Comparison of ENCODE assay signal across 11 mouse cellular contexts in the genomic region with DNA sequence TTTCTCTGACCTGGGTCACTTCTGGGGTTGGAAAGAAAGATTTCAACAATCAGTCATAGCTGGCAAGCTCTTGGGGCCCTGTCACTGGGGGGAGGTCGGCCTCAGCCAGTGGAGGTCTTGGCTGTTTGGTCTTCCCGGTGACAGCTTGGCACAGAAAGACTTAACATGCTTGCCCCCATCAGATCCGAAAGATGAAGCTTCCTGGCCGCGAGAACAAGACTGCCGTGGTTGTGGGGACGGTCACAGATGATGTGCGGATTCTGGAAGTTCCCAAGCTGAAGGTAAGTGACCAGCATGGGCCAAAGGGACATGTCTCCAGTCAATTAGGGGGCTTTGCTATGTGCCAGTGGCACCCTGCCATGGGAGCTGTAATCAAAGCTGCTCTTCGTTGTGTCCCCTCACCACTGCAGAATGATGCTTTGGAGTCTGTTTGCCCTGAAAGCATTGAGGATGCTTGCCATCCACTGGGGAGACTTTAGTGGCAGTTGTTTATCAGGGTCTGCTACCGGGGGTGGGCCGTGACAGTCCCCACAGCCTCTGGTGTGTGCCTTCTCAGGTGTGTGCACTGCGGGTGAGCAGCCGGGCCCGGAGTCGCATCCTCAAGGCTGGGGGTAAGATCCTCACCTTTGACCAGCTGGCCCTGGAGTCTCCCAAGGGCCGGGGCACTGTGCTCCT. TPM values are rescaled to one million over a fixed set of nuclear protein-coding genes. Genes with fewer than 3 reads are reported as not detected.
DNase-seq lines count a peak whose midpoint lies in the region; ATAC-seq and TF ChIP-seq lines count a peak whose summit lies in the region.
"Had no signal": no experiment of that assay in that cellular context is flagged by ENCODE, and none has a peak within 500 bp of the region (broad histone marks: within the 10 kb centered on the region; RNA-seq: fewer than 3 reads in every experiment).

No protein-coding gene starts in this region.

- peaks cover 61% of the 10 kb centered on the region for H3K36me3 ChIP-seq in heart, embryonic 13.5 days
- peaks cover 32% of the 10 kb centered on the region for H3K36me3 ChIP-seq in ES-Bruce4 (ENCODE audit: control insufficient read depth, insufficient read depth, low read length, poor library complexity, severe bottlenecking)
- H3K36me3 ChIP-seq in liver, embryonic 13.5 days, result peaks cover 60% of the 10 kb centered on the region

- peak overlapping the region; percentile 96 for H3K4me2 ChIP-seq in heart, embryonic 13.5 days
- H3K4me2 ChIP-seq in liver, embryonic 13.5 days, result peak overlapping the region; percentile 73

- intact Hi-C loops in heart, postnatal 14 days (cut with DNase I), result no loop called here

- TF ChIP-seq EP300 in ES-Bruce4 (IDR thresholded peaks at IDR 0.05; ENCODE audit: insufficient read depth, low read depth, low read length), result no peak

- ATAC-seq in heart, embryonic 13.5 days (ENCODE audit: extremely low read depth, insufficient number of reproducible peaks, low FRiP score, low TSS enrichment), result no peak
- ATAC-seq in liver, embryonic 13.5 days (ENCODE audit: low read depth), result no peak
- ATAC-seq in frontal cortex, adult (ENCODE audit: low TSS enrichment), result no peak

- H3K9me3 ChIP-seq in heart, embryonic 13.5 days, result no peaks in the 10 kb centered on the region
- H3K9me3 ChIP-seq in ES-Bruce4 (replicated peaks; ENCODE audit: control insufficient read depth, insufficient read depth, low read length, poor library complexity, severe bottlenecking), result no peaks in the 10 kb centered on the region
- no peaks in the 10 kb centered on the region for H3K9me3 ChIP-seq in liver, embryonic 13.5 days (replicated peaks)

- H3K27me3 ChIP-seq in heart, embryonic 13.5 days (replicated peaks), result no peaks in the 10 kb centered on the region
- no peaks in the 10 kb centered on the region for H3K27me3 ChIP-seq in ES-Bruce4 (ENCODE audit: control insufficient read depth, insufficient read depth, low read length, poor library complexity, severe bottlenecking)
- no peaks in the 10 kb centered on the region for H3K27me3 ChIP-seq in liver, embryonic 13.5 days

- WGBS in heart, embryonic 13.5 days, result 90% methylated on average over 16 of the region's 16 CpGs
- 81% methylated on average over 16 of the region's 16 CpGs for WGBS in liver, embryonic 13.5 days (ENCODE audit: insufficient replicate concordance)

- no peak for TF ChIP-seq POLR2A in ES-Bruce4 (IDR thresholded peaks at IDR 0.05; ENCODE audit: insufficient read depth, low read length)
- TF ChIP-seq POLR2A in embryonic fibroblast, embryonic 13.5 days (IDR thresholded peaks at IDR 0.05; ENCODE audit: low read depth, low read length), result no peak

- H3K27ac ChIP-seq in heart, embryonic 13.5 days (replicated peaks), result no peak overlapping the region
- no peak overlapping the region; the same call in 1 of the 2 replicates for H3K27ac ChIP-seq in ES-Bruce4 (ENCODE audit: insufficient read depth, low read length)
- H3K27ac ChIP-seq in embryonic fibroblast, embryonic 13.5 days (ENCODE audit: insufficient read depth, low read length), result no peak overlapping the region
- H3K27ac ChIP-seq in liver, embryonic 13.5 days, result peak overlapping the region; percentile 87
- no peak overlapping the region for H3K27ac ChIP-seq in layer of hippocampus, adult 2 months

- peak overlapping the region; percentile 97 for H3K4me3 ChIP-seq in heart, embryonic 13.5 days
- H3K4me3 ChIP-seq in ES-Bruce4 (ENCODE audit: low read depth, low read length), result peak overlapping the region; percentile 93
- H3K4me3 ChIP-seq in embryonic fibroblast, embryonic 13.5 days (ENCODE audit: insufficient read depth, low read length), result peak overlapping the region; percentile 90
- H3K4me3 ChIP-seq in liver, embryonic 13.5 days (replicated peaks), result peak overlapping the region; percentile 81
- no peak overlapping the region for H3K4me3 ChIP-seq in layer of hippocampus, adult 2 months

- peak overlapping the region; percentile 99 for H3K9ac ChIP-seq in heart, embryonic 13.5 days
- H3K9ac ChIP-seq in ES-Bruce4 (ENCODE audit: low read depth, poor library complexity, severe bottlenecking), result peak overlapping the region; percentile 90
- H3K9ac ChIP-seq in liver, embryonic 13.5 days, result peak overlapping the region; percentile 96

- no peak for TF ChIP-seq CTCF in ES-Bruce4 (IDR thresholded peaks at IDR 0.05; ENCODE audit: low read depth, low read length)
- no peak for TF ChIP-seq CTCF in embryonic fibroblast, embryonic 13.5 days (IDR thresholded peaks at IDR 0.05; ENCODE audit: borderline replicate concordance, insufficient read depth, low read length)
- no peak for TF ChIP-seq CTCF in layer of hippocampus, adult 2 months (conservative IDR thresholded peaks at IDR 0.05)

- DNase-seq in heart, postnatal 14 days, result no peak
- DNase-seq in liver, embryonic 13.5 days, result no peak
- no peak for DNase-seq in layer of hippocampus, adult 2 months (ENCODE audit: low spot score in 2 of 2)
- no peak for DNase-seq in thymus, postnatal 14 days
- DNase-seq: cerebellum, postnatal 25 days; heart, postnatal 36 days; lung, adult 2 months had no signal

- H3K4me1 ChIP-seq in heart, embryonic 13.5 days, result peaks cover 41% of the 10 kb centered on the region
- no peaks in the 10 kb centered on the region for H3K4me1 ChIP-seq in ES-Bruce4 (ENCODE audit: control insufficient read depth, insufficient read depth, low read length)
- 0 out of 2 replicates have a peak, but pooled peaks cover 3% of the 10 kb centered on the region for H3K4me1 ChIP-seq in embryonic fibroblast, embryonic 13.5 days (ENCODE audit: control insufficient read depth, insufficient read depth, low read length)
- H3K4me1 ChIP-seq in liver, embryonic 13.5 days (replicated peaks), result peaks cover 51% of the 10 kb centered on the region

RNA-seq across cellular contexts. Expression of a gene that starts 1.1 kb away (rescaled TPM):
- polyA plus RNA-seq in heart, embryonic 13.5 days (2015; fragmentation: Nextera tagmentation; extraction: Ambion mirVana), result 0.20 and 0.31 TPM in 2 replicates
- total RNA-seq in heart, postnatal 14 days (2021), result under 1 TPM; 0.17 to 0.24 TPM
- 0.85 and 1.4 TPM in 2 replicates for polyA plus RNA-seq in ES-Bruce4 (2011; ENCODE audit: insufficient read depth, insufficient read length, low read depth, missing spikeins)
- polyA plus RNA-seq in embryonic fibroblast, embryonic 13.5 days (2011; ENCODE audit: insufficient read length, low read depth, missing spikeins), result not detected in 2 replicates
- 0.37 and 0.47 TPM in 2 replicates for polyA plus RNA-seq in liver, embryonic 13.5 days (2015; fragmentation: Nextera tagmentation; extraction: Ambion mirVana)
- under 1 TPM; 0.27 to 0.33 TPM for total RNA-seq in layer of hippocampus, adult 2 months (2021)

RNA-seq across cellular contexts. Expression of a gene that starts 2.1 kb away (rescaled TPM):
- 16.7 and 17.5 TPM in 2 replicates for polyA plus RNA-seq in heart, embryonic 13.5 days (2015; fragmentation: Nextera tagmentation; extraction: Ambion mirVana)
- 10 to 100 TPM; 17.5 to 18.8 TPM for total RNA-seq in heart, postnatal 14 days (2021)
- polyA plus RNA-seq in ES-Bruce4 (2011; ENCODE audit: insufficient read depth, insufficient read length, low read depth, missing spikeins), result 10.4 and 11.1 TPM in 2 replicates
- polyA plus RNA-seq in embryonic fibroblast, embryonic 13.5 days (2011; ENCODE audit: insufficient read length, low read depth, missing spikeins), result 19.0 and 19.1 TPM in 2 replicates
- polyA plus RNA-seq in liver, embryonic 13.5 days (2015; fragmentation: Nextera tagmentation; extraction: Ambion mirVana), result 11.4 and 11.7 TPM in 2 replicates
- total RNA-seq in layer of hippocampus, adult 2 months (2021), result 10 to 100 TPM; 32.3 to 35.8 TPM

RNA-seq across cellular contexts. Expression of a gene that starts 4.6 kb away (rescaled TPM):
- polyA plus RNA-seq in heart, embryonic 13.5 days (2015; fragmentation: Nextera tagmentation; extraction: Ambion mirVana), result 630 and 695 TPM in 2 replicates
- total RNA-seq in heart, postnatal 14 days (2021), result 100 to 1,000 TPM; 552 to 626 TPM
- 1,593 and 1,677 TPM in 2 replicates for polyA plus RNA-seq in ES-Bruce4 (2011; ENCODE audit: insufficient read depth, insufficient read length, low read depth, missing spikeins)
- polyA plus RNA-seq in embryonic fibroblast, embryonic 13.5 days (2011; ENCODE audit: insufficient read length, low read depth, missing spikeins), result 1,118 and 1,143 TPM in 2 replicates
- polyA plus RNA-seq in liver, embryonic 13.5 days (2015; fragmentation: Nextera tagmentation; extraction: Ambion mirVana), result 761 and 840 TPM in 2 replicates
- 100 to 1,000 TPM; 342 to 353 TPM for total RNA-seq in layer of hippocampus, adult 2 months (2021)

RNA-seq across cellular contexts. Expression of a gene that starts 5.7 kb away (rescaled TPM):
- polyA plus RNA-seq in heart, embryonic 13.5 days (2015; fragmentation: Nextera tagmentation; extraction: Ambion mirVana), result not detected in 2 replicates
- total RNA-seq in heart, postnatal 14 days (2021), result not detected
- not detected in 2 replicates for polyA plus RNA-seq in ES-Bruce4 (2011; ENCODE audit: insufficient read depth, insufficient read length, low read depth, missing spikeins)
- polyA plus RNA-seq in embryonic fibroblast, embryonic 13.5 days (2011; ENCODE audit: insufficient read length, low read depth, missing spikeins), result not detected in 2 replicates
- polyA plus RNA-seq in liver, embryonic 13.5 days (2015; fragmentation: Nextera tagmentation; extraction: Ambion mirVana), result not detected in 2 replicates
- not detected for total RNA-seq in layer of hippocampus, adult 2 months (2021)
- total RNA-seq: heart, postnatal 36 days had no signal
- polyA plus RNA-seq: lung, adult 2 months had no signal

RNA-seq across cellular contexts. Expression of a gene that starts 15.0 kb away (rescaled TPM):
- polyA plus RNA-seq in heart, embryonic 13.5 days (2015; fragmentation: Nextera tagmentation; extraction: Ambion mirVana), result 2.2 and 3.5 TPM in 2 replicates
- 10 to 100 TPM; 24.7 to 27.1 TPM for total RNA-seq in heart, postnatal 14 days (2021)
- 6.7 and 6.9 TPM in 2 replicates for polyA plus RNA-seq in ES-Bruce4 (2011; ENCODE audit: insufficient read depth, insufficient read length, low read depth, missing spikeins)
- polyA plus RNA-seq in embryonic fibroblast, embryonic 13.5 days (2011; ENCODE audit: insufficient read length, low read depth, missing spikeins), result 15.9 and 17.0 TPM in 2 replicates
- 0.43 and 0.64 TPM in 2 replicates for polyA plus RNA-seq in liver, embryonic 13.5 days (2015; fragmentation: Nextera tagmentation; extraction: Ambion mirVana)
- 10 to 100 TPM; 69.2 to 72.8 TPM for total RNA-seq in layer of hippocampus, adult 2 months (2021)
